Mouse (Mus musculus): ENCODE measurements around the gene Hsf2bp.
"Not testable (repeated sequence)": the region's sequence is repeated elsewhere in the genome, so short reads cannot be mapped to it uniquely, and the experiment has no call there.

The Hsf2bp gene

DNA sequence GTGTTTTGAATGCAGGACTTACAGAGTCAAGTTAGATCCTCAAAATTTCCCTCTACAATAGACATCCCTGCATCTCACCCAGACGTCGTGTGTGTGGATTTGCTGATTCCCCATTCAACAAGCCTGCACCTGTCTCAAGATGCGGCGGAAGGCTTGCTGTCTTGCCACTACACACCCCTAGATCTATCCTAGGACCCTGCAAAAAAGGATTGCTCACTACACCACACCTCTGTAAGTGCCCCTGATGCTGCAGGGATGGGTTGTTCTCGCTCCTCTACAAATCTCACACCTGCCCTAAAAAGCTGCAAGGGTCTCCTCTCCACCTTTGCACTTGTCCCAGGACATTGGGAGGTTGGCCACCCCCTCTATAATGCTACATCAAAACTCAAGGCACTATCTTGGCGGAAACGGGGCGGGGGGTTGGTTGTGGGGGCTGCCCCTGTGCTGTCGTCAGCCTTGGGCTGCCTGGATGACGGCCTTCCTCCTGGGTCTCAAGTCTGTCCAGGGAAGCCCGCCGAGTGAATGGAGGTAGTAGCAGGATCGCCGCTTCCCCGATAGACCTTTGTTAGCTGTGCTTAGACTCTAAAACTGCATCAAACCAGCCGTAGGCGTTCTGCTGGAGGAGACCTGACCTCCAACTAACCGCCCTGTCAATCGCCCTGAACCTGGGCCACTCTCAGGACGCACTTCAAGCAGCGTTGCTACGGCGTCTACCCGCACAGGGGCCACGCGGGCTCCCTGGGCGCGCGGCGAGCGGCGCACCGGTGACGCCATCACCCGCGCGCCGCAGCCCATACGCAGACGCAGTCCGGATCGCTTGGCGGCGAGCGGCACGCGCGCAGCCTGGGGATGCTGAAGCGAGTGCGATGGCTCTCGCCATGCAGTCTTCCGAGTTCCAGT, at the start of gene Hsf2bp, which contains the start of gene Rrp1b:
Gene Hsf2bp (minus strand): TSS at position 741 of the 900 bp plus-strand sequence.
Gene Rrp1b (plus strand): TSS at position 492 of the 900 bp plus-strand sequence.
- DNase-seq (ENCODE audit: low read depth, low spot score), result peak; percentile 59

DNA sequence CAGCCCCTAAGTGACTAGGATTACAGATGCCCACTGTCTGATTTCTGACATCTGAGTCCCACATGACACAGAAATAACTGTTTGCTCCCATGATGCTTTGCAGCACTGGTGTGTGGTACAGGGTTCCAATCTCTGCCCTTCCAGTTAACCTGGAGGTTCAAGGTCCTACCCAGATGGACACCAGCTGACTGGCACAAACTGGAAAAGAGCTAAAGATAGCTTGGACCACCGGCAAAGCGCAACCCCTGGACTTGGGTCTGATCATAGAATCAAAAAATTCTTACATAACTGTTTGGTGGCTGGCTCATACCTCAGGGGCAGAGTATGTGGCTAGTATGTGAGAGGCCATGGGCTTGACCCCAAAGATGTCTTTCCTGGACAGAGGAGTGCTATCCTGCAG, 47.2 kb upstream of the Hsf2bp start:
- no peak for DNase-seq (ENCODE audit: low read depth, low spot score)

DNA sequence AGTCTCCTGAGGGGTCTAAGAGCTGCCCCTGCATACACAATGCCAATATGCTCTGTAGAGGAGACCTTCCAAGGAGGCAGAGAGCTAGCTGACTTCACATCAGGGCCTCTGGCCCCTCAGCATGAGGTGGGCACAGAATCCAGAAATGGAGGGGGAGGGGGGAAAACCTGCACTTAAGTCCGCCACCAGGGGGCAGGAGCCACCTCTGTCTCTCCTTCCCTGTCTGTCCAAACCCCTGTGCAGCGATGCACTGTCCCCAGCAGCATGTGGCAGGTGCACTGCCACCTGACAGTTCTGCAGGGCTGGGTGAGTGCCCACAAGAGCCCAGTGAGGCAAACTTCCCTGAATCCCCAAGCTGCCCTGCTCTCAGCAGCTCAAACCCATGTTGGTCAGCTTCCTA, 39.0 kb upstream of the Hsf2bp start:
- no peak for DNase-seq (ENCODE audit: low read depth, low spot score)

DNA sequence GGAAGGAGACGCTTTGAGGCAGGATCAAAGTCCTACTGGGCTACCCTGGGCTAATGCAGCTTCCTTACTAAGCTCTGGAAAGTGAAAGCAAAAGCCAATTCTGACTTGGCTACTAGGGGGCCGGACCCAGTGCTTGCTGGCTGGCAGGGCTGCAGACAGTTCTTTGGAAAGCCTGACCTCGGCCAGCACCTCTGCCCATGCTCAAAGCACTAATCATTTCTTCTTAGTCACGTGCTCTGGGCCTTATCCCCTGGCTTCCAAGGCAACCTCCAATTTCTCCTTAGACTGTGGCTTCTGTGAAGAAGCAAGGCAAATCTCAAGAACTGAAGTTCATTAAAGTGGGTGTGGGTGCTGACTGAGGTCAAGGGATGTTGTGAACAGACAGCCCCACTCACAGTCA, 38.5 kb upstream of the Hsf2bp start:
- no peak for DNase-seq (ENCODE audit: low read depth, low spot score)

DNA sequence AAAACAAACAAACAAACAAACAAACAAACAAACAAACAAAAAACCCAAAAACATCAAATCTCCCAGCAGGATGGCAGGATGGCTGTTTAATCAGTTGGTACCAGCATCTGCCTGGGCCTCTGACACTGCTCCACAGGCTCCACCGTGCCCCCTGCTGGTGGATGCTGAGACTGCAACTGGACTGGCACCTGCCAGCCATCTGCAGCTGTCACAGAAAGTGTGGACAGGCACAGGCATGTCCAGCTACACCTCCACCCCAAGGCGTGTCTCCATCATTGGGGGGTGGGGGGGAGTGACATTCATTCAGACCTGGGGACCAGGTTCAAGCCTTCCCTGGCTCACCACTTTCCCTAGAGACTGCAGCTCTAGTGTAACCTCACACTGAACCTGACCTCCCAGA, 37.2 kb upstream of the Hsf2bp start:
- no peak for DNase-seq (ENCODE audit: low read depth, low spot score)

DNA sequence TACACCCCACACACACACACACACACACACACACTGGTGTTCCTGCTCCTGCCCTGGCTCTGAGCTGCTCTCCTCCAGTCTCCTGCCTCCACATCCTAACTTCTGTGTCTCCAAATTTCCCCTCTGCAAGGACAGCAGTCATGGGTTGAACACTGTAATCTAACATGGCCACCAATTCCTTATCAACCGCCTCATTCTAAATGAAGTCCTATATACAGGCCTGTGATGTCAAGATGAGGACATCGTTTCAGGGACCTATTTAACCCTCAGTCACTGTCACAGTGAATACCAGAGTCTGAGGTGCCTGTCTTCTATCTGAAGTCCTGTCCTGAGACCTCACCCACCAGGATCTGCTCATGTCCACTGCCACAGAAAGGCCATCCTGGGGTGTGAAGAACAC, 32.7 kb upstream of the Hsf2bp start:
- no peak for DNase-seq (ENCODE audit: low read depth, low spot score)

DNA sequence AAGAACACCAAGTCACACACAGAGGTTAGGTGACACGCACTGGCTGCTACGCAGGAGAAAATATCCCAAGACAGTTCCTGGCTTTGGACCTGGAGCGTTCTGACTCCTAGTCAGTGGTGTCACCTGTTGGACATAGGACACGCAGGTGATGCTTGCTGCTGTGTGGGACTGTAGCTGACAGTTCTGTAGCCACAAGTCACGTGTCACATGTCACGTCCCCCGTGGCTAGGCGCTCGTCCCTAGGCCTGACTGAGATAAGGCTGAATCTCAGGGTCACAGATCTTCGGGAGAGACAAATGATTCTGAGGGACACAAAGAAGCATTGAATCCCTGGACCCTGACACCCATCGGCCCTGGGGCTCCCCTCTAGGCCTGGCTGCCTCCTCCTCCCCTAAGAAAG, 32.2 kb upstream of the Hsf2bp start:
- DNase-seq (ENCODE audit: low read depth, low spot score), result no peak

DNA sequence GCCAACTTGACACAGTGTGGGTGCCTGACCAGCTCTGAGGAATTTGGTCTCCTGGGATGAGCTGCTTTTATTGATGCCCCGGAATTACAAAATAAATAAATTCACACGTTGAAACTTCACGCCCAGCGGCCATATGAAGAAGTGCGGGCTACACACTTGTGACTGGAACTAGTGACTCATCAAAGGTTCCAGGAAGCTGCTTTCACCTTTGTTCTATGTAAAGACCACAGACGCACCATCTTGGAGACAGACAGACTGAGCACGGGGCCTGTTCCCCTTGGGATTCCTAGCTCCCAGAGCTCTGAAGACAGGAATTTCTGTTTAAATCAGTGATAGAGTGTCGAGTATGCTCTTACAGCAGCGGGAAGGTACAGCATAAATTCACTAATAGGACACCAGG, 31.4 kb upstream of the Hsf2bp start:
- DNase-seq (ENCODE audit: low read depth, low spot score), result no peak

DNA sequence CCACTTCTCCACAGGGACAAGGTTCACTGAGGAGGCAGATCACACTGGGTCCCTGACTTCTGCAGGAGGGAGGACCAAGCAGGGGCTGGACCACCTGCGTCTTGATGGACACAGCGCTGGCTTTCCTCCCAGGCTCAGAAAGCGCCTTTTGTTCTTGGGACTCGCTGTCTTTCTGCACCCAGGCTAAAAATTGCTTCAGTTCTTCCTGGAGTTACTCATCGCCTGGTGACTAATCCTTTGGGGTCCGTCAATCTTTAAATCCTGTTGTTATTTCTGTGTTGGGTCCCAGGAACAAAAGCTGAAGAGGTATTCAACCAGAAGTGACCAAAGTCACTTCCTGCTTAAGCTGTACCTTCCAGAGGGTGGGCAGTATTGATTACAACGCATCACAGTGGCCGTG, 28.6 kb upstream of the Hsf2bp start:
- not testable (repeated sequence) for DNase-seq (ENCODE audit: low read depth, low spot score)

DNA sequence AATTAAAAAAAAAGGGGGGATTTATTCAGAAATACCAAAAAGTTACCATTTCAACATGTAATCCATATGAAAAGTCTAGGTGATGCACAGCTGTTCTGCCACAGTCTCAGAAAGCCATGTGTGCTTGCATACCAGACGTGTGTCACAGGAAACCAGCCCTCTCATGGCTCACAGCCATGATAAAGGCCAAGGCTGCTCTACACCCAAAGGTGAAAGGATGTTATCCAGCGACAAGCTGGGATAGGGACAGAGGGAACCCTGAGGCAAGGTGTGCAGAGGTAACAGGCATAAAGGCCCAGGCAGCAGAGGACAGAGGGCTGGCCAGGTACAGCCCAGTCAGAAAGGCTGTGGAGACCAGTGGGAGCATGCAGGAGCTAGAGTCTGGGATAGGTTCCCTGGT, 27.5 kb upstream of the Hsf2bp start:
- DNase-seq (ENCODE audit: low read depth, low spot score), result no peak

DNA sequence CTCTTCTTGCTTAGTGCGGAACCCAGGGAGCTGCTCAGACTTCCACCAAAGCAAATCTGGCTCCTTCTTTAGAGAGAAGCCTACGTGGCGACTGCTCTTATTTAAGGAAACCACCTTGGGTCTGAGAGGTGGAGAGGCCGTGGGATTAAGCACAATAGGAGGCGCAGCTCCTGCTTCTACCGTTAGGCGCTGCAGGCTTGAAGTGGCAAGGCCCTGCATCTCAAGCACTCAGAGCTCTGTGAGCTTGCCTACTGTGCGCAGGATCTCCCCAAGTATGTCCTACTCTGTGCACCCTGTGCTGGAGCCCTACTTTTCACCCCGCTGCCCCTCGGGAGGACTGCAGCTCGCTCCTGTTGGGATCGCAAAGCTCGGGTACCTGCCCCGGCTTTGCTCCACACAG, 25.1 kb upstream of the Hsf2bp start:
- DNase-seq (ENCODE audit: low read depth, low spot score), result no peak

DNA sequence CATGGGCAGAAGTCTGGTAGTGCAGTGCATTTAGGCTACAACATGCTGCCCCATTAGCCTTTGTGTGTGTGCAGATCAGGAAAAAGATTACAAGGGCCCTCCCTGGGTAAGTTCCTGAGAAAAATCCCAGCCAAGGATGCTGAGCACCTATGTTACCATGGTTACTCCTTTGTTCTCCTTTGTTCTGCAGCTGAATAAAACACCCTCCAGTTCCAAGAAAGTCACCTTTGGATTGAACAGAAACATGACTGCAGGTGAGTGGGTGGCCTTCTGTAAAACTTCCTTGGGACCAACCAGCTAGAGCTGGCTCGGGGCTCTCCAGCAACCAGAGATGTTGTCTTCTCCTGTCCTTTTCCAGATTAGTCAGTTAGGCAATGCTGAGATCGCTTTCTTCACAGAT, 22.9 kb upstream of the Hsf2bp start:
- peak; percentile 53 for DNase-seq (ENCODE audit: low read depth, low spot score)

DNA sequence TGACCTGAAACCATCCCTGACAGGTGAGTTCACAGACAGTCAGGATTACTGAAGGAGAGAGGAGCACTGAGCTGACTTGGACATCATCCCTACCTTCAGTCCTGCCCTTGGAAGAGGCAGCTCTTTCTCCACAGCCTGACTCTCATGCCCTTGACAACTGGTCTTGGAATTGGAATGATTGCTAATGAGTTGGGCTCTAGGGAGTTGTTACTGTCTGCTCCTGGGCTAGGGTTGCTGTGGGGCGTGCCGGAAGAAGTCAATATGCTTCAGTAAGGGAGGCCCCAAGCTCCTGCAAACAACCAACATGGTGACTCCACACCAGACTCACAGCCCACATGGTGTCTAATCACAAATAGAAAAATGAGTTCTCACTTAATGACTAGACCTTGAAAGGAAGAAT, 21.7 kb upstream of the Hsf2bp start:
- no peak for DNase-seq (ENCODE audit: low read depth, low spot score)

DNA sequence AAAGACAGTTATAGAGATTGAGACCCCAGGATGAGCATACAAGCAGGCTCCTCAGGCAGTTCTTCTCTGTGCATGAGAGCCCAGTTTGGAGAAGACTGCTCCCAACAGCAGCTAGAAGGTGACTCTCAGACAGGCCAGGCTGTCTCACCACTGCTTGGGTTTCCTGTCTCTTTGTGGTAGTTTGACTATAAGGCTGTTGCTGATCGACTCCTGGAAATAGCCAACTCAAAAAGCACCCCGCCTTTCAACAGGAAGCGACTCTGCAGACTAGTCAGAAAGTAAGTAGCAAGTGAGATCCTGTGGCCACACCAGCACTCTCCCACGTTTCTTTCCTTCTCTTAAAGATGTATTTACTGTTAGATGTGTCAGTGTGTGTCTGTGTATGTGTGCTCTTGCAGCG, 17.5 kb upstream of the Hsf2bp start:
- DNase-seq (ENCODE audit: low read depth, low spot score), result no peak

DNA sequence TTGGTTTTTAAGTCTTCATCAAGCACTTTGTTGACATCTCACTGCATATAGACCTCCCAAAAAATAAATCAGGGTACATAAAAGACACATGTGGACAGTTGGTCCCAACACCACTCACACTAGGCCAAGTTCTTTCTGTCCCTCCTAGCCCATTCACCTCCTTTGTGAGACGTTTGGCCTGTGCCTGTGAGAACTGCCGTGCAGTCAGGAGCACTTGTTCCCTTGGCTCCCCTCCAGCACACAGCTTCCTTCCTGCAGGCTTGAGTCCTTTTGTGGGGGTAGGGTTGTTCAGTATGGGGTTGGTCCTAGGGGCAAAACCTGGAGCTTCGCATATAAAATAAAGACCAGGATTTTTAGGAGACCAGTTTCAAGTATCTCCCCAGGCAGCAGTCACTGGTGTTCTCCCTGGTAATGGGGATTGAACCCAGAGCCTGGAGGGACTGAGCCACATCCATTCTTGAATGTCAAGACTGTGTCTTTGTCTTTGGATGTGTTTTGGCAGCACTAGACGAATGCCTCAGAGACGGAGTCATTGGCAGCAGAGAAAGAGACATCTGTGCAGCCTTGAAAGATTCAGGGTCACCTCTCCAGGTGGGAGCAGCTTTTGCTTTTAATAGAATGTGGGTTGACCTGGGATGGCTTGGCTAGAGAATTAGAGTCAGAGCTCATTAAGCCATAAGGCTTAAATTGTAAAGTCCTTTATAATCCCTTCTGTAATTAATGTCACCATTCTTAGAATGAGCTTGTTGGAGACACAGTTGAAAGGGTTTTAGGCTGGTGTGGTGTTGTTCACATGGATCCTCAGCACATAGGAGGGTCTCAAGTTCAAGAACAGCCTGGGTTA, 16.3 kb upstream of the Hsf2bp start:
- no peak for DNase-seq (ENCODE audit: low read depth, low spot score)

DNA sequence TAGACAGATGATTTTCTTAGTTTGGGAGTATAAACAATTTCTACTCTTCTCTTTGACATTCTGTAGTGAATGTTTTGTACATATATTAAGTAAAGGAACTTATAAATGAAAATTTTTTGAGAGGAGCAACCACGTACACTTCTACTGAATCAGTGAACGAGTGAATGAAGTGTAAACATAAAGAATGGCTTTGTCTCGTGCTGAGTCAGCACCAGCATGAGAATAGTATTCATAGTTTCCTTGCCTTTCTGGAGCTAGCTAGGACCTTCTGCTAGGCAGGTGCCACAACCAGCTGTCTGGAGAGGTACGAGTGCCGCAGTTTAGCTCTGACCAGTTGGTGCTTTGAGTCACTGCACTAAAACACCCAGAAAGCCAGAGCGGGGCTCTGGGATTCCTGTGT, 14.5 kb upstream of the Hsf2bp start:
- DNase-seq (ENCODE audit: low read depth, low spot score), result no peak

DNA sequence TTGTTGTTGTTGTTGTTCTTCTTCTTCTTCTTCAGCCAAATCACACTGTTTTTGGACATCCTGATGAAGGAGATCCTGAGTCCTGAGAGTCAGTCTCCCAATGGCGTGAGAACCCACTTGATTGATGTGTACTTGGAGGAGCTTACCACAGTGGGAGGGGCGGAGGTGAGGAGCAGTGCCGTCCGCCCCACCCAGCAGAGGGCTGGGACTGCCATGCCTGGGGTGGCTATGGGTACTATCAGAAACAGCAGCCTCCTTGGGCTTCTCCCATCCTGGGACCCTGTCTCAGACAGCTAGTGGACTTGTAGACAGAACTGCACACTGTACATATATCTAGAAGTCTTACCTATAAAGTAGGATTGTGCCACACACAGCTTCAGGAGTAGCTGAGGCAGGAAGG, 13.8 kb upstream of the Hsf2bp start:
- no peak for DNase-seq (ENCODE audit: low read depth, low spot score)

DNA sequence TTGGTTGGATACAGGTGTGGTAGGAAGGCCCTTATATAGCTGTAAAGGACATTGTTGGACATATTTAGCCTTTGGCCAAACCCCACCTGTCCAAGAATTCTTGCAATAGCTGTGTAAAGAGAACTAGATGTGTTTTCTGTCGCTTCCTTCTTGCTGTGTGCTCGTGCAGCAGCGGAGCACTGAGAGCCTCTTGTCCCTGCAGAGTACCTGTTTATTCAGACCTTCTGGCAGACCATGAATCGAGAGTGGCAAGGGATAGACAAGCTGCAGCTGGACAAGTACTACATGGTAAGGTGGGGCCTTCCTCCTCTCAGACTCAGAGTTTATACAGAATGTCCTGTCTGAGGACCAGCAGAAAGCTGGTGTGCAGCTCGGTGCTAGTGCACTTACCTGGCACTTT, 12.2 kb upstream of the Hsf2bp start:
- no peak for DNase-seq (ENCODE audit: low read depth, low spot score)

DNA sequence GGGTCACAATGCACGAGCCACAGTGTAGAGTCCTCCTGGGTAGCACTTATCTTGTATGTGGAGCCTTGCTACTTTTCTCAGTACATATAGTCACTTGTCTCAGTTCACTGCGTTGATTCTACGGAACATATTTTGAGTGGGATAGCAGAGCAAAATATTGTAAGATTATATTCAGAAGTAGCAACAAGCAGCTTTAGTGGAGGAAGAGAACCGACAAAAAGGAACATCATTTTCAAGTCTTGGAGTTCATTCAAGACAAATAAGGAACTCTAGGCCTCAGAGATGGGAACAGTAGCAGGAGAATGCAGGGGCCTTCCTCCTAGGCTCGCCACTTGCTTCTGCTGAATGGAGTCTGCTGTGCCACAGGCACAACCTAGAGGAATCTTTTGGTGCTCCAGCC, 10.4 kb upstream of the Hsf2bp start:
- DNase-seq (ENCODE audit: low read depth, low spot score), result peak; percentile 83

DNA sequence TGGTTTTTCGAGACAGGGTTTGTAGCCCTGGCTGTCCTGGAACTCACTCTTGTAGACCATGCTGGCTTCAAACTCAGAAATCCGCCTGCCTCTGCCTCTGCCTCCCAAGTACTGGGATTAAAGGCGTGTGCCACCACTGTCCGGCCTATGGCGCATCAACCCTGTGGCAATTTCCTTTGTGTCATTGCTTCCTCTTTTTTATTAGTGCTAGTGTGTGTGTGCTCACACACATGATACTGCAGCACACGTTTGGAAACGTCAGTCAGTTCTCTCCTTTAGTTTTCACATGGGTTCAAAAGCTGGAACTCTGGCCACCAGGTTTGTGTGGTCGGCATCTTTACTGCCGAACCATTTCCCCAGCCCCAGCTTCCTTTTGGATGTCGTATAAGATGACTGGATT, 4.1 kb upstream of the Hsf2bp start:
- DNase-seq (ENCODE audit: low read depth, low spot score), result no peak

DNA sequence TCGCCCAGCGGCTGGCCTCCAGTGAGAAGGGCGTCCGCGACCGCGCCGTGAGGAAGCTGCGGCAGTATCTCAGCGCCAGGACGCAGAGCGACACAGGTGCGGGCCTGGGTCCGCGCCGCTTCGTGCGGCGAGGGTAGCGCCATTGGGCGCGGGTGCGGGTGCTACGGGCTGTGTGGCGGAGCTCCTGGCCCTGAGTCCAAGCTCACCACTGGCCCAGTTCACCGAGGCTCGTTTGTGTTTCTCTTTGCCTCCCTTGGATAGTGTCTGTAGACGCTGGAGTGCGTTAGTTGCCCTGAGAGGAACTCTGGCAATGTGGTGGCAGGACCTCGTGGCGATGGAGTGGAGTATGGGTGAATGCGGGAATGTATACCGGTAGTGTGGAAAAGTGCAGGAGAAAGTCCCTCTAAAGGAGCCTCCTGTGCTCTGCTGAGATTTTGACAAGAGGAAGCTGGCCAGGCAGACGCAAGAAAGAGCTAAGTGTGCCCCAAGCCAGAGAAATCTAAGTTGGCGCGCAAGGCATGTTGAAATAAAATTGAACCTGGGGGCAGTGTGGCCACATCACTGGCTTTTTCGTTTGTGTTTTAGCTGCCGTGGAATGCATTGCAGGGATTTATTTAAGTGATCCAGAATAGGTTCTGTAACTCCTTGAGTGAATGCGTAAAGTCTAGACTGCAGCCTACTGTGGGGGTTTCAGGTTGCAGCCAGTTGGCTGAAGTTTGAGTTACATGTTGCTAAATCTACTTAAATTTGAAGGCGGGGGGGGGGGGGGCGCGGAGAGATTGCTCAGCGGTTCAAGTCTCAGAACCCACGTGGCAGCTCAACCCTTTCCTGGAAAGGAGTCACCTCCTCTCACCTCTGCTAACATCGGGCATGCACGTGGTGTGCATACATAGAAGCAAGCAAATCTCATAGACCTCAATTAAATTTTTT, 625 bp upstream of the Hsf2bp start:
- DNase-seq (ENCODE audit: low read depth, low spot score), result no peak

DNA sequence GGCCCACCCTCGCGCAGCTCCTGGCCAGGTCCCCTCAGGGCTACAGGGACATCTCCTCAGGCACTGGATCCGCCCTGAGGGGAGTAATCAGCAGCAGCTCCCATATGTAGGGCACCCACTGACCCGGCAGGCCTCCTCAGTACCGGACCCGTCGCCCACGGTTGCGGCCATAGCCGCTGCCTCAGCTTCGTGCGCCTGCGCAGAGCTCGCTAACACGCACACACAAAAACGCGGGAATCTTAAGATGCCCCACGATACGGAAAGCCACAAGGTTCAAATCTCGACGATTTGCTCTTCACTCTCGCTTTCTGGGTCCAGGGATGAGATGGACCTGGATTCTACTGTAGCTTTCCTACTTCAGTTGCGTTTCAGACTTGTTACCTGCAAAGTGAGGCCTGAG, 1.8 kb downstream of the Hsf2bp start:
- DNase-seq (ENCODE audit: low read depth, low spot score), result no peak

All from telencephalon, adult 2 months (tissue).